Mouse (Mus musculus) ES-CJ7 (cell line): ENCODE measurements around the gene Srgap2.

Experiments used
- DNase-seq: peaks from one replicate; pipeline ENCODE4 v3.0.0; 2011; ENCODE audit warnings: low read depth, low spot score

The Srgap2 gene

DNA sequence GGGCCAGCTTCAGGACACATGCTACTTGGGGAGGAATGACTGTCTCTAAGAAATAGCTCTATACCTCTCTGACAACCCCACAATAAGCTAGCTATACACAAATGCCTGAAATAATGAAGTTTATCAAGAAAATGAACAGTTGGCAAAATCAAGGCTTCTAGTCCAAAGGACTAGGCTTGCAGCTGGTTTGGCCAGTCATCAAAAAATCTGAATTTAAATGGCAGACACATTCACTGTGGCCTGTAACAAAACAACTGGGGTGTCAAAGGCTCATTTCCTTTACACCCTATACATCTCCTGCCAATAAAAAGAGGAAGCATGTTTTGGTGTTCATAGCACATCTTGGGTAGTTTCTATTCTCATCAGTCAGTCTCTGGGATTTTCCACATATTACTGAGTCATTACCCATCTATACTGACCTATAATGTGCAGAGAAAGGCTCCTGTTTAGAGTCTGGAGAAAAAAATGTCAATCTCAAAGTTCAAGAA, 53.5 kb downstream of the Srgap2 start:
- DNase-seq: no peak

GRCm38 (mm10) chr1:131470597-131470996, 56.6 kb downstream of the Srgap2 start:
- DNase-seq: no peak

GRCm38 (mm10) chr1:131465855-131466254, 61.3 kb downstream of the Srgap2 start:
- DNase-seq: no peak

- no peak for DNase-seq
Observed at GRCm38 (mm10) chr1:131463953-131464627, 63.1 kb downstream of the Srgap2 start.

GRCm38 (mm10) chr1:131462541-131463067, 64.5 kb downstream of the Srgap2 start:
- no peak for DNase-seq

DNA sequence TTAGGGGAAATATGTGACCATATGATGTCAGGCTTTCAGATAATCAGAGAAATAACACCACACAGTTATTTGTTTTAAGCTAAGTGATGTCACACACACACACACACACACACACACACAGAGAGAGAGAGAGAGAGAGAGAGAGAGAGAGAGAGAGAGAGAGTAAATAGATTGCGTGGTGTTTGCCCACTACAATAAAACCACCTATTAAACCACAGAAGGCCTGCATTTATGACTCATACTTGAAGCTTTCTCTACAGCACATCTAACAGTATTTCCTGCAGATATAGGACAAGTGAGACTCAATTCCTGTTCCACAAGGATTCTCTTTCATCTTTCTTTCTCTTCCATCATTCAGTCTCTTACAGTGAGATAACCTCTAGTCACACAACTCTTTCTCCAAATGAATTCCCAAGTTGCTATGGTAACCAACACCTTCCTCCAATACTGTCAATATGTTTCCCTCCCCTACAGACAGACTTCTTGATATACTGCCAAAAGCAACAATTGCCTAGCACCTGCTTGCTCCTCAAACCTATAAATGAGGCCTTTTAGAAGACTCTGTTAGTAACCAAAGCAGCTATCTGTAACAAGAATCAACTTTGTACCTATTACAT, 66.1 kb downstream of the Srgap2 start:
- DNase-seq: no peak

DNA sequence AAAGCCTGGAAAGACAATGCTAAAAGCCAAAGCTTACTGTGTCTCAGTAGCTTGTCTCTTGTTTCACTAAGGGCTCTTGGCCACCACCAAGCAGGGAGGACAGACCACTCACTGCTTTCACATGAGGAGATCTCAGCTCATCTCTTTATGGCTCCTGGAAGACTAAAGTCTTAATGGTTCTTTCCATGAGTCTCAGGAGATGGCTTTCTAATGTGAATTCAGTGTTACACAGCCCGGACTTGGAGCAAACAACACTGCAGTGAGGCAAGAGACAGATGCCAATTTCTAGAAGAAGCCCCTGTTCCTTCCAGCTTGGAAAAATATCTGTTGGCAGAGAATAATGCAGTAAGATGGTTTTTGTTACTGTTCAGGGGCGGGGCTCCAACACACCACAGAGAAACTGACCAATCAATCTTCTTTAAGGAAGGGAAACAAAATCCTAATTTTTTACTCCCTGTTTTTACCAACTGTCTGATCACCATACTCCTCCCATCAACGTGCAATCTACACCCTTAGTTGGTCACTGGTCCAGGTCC, 71.7 kb downstream of the Srgap2 start:
- DNase-seq: no peak

- no peak for DNase-seq
Observed at GRCm38 (mm10) chr1:131454386-131454785, 72.8 kb downstream of the Srgap2 start.

DNA sequence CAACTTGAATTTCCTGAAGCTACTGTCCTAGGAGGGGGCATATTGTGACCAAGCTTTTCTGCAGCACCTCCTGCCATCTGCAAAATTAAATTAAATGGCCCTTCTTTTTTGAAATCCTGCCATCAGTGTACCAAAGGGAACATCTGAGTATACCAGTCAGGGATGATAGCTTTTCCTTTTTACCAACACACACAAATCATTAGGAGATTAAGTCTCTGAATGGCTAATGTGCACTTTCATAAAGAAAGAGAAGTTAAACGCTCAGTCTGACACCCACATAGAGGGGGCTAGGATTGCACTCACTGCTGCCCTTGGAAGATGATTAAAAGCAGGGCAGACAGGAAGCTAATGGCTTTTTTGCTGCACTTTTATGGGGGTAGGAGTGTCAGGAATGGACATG, 73.8 kb downstream of the Srgap2 start:
- DNase-seq: no peak

DNA sequence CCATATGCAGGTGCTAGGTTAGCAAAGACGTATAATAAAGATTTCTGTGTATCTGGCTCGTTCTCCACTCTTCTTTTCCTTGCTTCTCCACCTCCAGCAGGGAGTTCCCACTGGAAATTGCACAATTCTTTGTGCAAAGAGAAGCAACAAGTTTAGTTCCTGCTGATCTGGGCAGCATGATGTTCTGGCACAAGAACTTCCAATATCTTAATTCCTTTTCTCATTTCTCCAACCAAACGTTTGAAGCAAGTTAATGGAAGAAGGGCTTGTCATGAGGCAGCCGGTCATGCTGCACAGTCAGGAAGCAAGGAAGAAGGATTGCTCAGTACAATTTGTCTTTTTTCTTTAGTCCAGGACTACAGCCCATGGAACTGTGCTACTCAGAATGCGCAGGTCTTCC, 78.8 kb downstream of the Srgap2 start:
- no peak for DNase-seq

- DNase-seq: no peak
Observed at GRCm38 (mm10) chr1:131447333-131447732, 79.8 kb downstream of the Srgap2 start.

- DNase-seq: no peak
Observed at GRCm38 (mm10) chr1:131446577-131446976, 80.6 kb downstream of the Srgap2 start.

GRCm38 (mm10) chr1:131438556-131438955, 88.6 kb downstream of the Srgap2 start:
- no peak for DNase-seq

GRCm38 (mm10) chr1:131437975-131438374, 89.2 kb downstream of the Srgap2 start:
- DNase-seq: no peak

- no peak for DNase-seq
Observed at GRCm38 (mm10) chr1:131436609-131437008, 90.5 kb downstream of the Srgap2 start.

- no peak for DNase-seq
Observed at GRCm38 (mm10) chr1:131431456-131432246, 95.5 kb downstream of the Srgap2 start.

GRCm38 (mm10) chr1:131427140-131427821, 99.9 kb downstream of the Srgap2 start:
- no peak for DNase-seq

GRCm38 (mm10) chr1:131423061-131423460, 104.1 kb downstream of the Srgap2 start:
- no peak for DNase-seq

GRCm38 (mm10) chr1:131421113-131421512, 106.0 kb downstream of the Srgap2 start:
- no peak for DNase-seq

- DNase-seq: no peak
Observed at GRCm38 (mm10) chr1:131420660-131421059, 106.5 kb downstream of the Srgap2 start.

GRCm38 (mm10) chr1:131419307-131419706, 107.8 kb downstream of the Srgap2 start:
- no peak for DNase-seq
